Mouse (Mus musculus) spleen, adult 2 months (tissue): ENCODE data around the gene Fthl17a. TPM values are rescaled to one million over a fixed set of nuclear protein-coding genes. Genes with fewer than 3 reads are reported as not detected.

Experiments
- DNase-seq, 2 experiments: peaks; one replicate each; pipeline versions ENCODE4 v3.0.0 to v3.0.0-alpha.2; 2012 to 2021; ENCODE audit warnings: low spot score in 2 of 2, low read depth in 1 of 2
- H3K27ac ChIP-seq: fragments of 200-500 bp; 2 replicates; pipeline ENCODE4 v1.5.1; 2012; ENCODE audit warnings: low read length, inconsistent platforms; ENCODE audit not compliant: insufficient read depth
- H3K27me3 ChIP-seq: fragments of 200-500 bp; 2 replicates; pipeline ENCODE4 v1.6.1; 2012; ENCODE audit warnings: mild to moderate bottlenecking, moderate library complexity, low read length, inconsistent platforms; ENCODE audit not compliant: control insufficient read depth, insufficient read depth
- H3K36me3 ChIP-seq: fragments of 200-500 bp; 2 replicates; pipeline ENCODE4 v1.6.1; 2012; ENCODE audit warnings: mild to moderate bottlenecking, low read length, inconsistent platforms; ENCODE audit not compliant: control insufficient read depth, insufficient read depth
- H3K4me1 ChIP-seq: fragments of 200-500 bp; 2 replicates; pipeline ENCODE4 v1.6.1; 2011; ENCODE audit warnings: inconsistent platforms; ENCODE audit not compliant: control insufficient read depth, insufficient read depth, insufficient read length
- H3K4me3 ChIP-seq: fragments of 200-500 bp; 2 replicates; pipeline ENCODE4 v1.5.1; 2011; ENCODE audit warnings: mild to moderate bottlenecking, inconsistent platforms; ENCODE audit not compliant: insufficient read depth, insufficient read length; ENCODE audit errors: extremely low read depth
- CTCF ChIP-seq: fragments of 200-500 bp; IDR thresholded peaks from 2 replicates; pipeline ENCODE4 v1.5.1; 2011; ENCODE audit warnings: mild to moderate bottlenecking, inconsistent platforms; ENCODE audit not compliant: insufficient read depth, insufficient read length, insufficient replicate concordance; ENCODE audit errors: extremely low read depth
- POLR2A ChIP-seq: fragments of 200-500 bp; IDR thresholded peaks from 2 replicates; pipeline ENCODE4 v1.6.1; 2011; ENCODE audit warnings: low read depth, low read length, inconsistent platforms
- WGBS: fragments of 180-500 bp; shearing (Covaris S2); methylation state at CpG from one replicate; pipeline ENCODE4 v1.1.7; 2018; 5-methylcytosine and 5-hydroxymethylcytosine counted together
- polyA plus RNA-seq: library from polyadenylated mRNA; depleted of rRNA; stranded (reverse); fragments of >200 nt; gene quantifications from 2 replicates; pipeline ENCODE4 v1.2.3, GENCODE M21; 2012; rRNA removed

Fthl17a gene
- not detected in 2 replicates for polyA plus RNA-seq

DNA sequence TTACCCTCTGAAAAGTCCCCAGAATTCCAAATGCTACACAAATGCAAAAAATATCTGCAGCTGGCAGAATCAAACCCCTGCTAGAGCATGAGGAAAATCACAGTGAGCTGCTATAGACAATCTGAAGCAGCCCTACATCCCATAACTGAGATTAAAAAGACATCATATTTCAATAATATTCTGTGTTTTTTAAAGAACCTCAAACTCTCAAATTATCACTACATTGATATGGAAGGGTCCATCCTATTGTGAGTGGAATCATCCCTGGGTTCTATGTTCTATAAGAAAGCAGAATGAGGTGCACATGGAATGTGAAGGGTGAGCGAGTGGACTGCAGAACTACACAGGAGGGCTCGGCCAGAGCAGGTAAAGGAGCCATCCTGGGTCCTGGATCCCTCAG is at the start of gene Fthl17a:
Fthl17a (plus strand) TSS at position 301 of the 400 bp plus-strand sequence.
- H3K27ac ChIP-seq: no peak within 1 kb of the TSS
- no peaks in the 10 kb centered on the region for H3K27me3 ChIP-seq
- WGBS: 86% methylated on average over 2 of the region's 2 CpGs
- no peak within 1 kb of the TSS for H3K4me3 ChIP-seq
- TF ChIP-seq CTCF (no peak), POLR2A (no peak)
- no peak for DNase-seq
- no peaks in the 10 kb centered on the region for H3K36me3 ChIP-seq
- H3K4me1 ChIP-seq: no peaks in the 10 kb centered on the region

DNA sequence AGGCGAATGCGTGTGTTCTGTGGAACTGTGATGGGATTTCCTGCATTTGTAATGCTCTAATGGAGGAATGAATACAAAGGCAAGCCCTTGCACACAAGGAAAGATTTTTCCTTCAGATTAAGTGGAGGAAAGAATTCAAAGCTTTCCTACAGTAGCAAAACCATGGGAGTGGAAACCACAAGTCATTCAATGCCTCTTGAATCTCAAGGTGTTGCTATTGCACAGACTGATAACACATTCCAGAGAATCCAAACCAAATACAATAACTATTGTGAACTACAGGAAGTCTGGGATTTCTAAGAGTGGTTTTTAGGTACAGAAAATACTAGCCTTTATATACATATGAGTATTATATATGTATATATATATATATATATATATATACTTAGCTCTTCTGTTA is 42.5 kb upstream of the Fthl17a start:
- 95% methylated on average over 2 of the region's 2 CpGs for WGBS
- TF ChIP-seq CTCF: no peak
- TF ChIP-seq POLR2A: no peak
- DNase-seq: no peak

DNA sequence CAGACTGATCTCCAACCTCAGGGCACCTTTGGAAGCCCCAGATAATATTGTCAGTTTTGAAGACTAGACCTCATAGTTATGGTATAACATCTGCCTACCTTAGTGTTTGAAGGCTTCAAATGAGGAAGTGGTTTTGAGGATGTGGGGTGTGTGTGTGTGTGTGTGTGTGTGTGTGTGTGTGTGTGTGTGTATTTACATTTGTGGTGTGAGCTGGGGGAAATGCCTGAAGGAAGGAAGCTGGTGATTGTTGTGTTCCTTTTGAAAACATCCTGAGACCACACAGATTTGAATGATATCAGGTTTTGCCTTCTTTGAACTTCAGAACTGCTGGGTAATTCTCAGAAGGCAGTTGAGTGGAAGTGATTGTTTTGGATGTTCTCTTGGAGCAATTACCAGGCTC is 22.6 kb upstream of the Fthl17a start:
- TF ChIP-seq CTCF (no peak), POLR2A (no peak)
- DNase-seq: no peak
- Histone ChIP-seq H3K36me3 (no peaks in the 10 kb centered on the region), H3K27me3 (no peaks in the 10 kb centered on the region), H3K27ac (no peak overlapping the region), H3K4me1 (no peaks in the 10 kb centered on the region), H3K4me3 (no peak overlapping the region)

More for the DNA sequence above, 42.5 kb upstream of the Fthl17a start:
- no peaks in the 10 kb centered on the region for H3K4me1 ChIP-seq
- no peak overlapping the region for H3K4me3 ChIP-seq
- H3K27ac ChIP-seq: no peak overlapping the region
- no peaks in the 10 kb centered on the region for H3K27me3 ChIP-seq
- H3K36me3 ChIP-seq: no peaks in the 10 kb centered on the region

DNA sequence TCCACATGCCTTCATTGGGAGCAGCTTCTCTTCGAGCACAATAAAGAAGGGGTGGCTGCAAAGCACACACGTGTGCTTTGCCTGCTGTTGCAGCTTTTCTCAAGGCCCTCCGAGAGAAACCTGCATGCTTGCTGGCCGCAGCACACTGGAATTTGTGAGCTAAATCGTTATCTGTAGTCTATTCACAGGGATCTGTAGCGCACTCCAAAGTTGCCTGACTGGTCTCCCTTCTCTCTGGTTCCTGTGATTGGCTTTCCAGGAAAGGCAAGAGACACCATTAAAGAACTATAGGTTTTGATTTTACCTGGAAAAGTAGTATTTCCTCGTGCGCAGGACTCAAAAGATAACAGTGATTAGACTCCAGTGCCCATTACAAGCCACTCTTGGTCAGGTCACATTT is 22.3 kb downstream of the Fthl17a start:
- Histone ChIP-seq H3K27ac (no peak overlapping the region), H3K4me1 (no peaks in the 10 kb centered on the region), H3K27me3 (no peaks in the 10 kb centered on the region), H3K36me3 (no peaks in the 10 kb centered on the region), H3K4me3 (no peak overlapping the region)
- TF ChIP-seq CTCF (no peak), POLR2A (no peak)
- WGBS: 75% methylated on average over 8 of the region's 8 CpGs
- no peak for DNase-seq

DNA sequence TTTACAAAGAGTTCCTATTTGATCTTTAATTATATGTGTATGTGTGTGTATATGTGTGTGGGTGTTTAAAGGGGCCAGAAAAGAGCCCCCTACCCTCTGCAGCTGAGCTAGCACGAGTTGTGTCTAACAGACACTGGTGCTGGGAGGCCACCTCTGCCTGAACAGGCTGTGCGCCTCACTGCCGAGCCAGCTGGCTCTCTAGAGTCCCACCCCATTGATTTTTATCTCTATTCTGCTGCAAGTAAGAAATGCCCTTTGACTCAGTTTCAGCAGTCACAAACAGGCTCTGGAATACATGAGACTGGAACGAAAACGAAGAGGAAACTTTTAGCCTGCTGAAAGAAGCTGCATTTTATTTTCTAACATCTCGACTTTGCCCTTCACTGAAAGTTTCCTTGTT is 22.8 kb downstream of the Fthl17a start:
- H3K4me1 ChIP-seq: no peaks in the 10 kb centered on the region
- no peaks in the 10 kb centered on the region for H3K36me3 ChIP-seq
- no peak overlapping the region for H3K27ac ChIP-seq
- no peak for DNase-seq
- WGBS: 54% methylated on average over 6 of the region's 6 CpGs
- no peaks in the 10 kb centered on the region for H3K27me3 ChIP-seq
- no peak overlapping the region for H3K4me3 ChIP-seq
- TF ChIP-seq CTCF: no peak
- no peak for TF ChIP-seq POLR2A

DNA sequence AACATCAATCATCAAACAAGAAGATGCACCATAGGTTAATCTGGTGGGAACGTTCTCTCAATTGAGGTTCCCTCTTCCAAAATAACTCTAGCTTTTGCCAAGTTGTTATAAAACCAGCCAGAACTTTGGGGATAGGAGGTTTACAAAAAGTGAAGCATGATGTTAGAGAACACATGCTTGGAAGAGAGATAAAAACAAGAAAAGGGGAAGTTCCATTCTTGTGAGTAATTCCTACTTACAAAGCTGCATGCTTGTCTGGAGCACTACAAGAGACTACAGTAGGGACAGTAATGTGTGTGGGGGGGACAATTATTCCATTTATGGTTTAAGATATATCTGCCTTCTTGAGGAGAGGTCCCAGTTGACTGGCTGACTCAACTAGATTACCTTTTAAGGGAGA is 40.4 kb downstream of the Fthl17a start:
- no peaks in the 10 kb centered on the region for H3K36me3 ChIP-seq
- 53% methylated on average over 1 of the region's 1 CpGs for WGBS
- H3K4me3 ChIP-seq: no peak overlapping the region
- DNase-seq: no peak
- TF ChIP-seq POLR2A: no peak
- no peak for TF ChIP-seq CTCF
- no peaks in the 10 kb centered on the region for H3K4me1 ChIP-seq
- no peaks in the 10 kb centered on the region for H3K27me3 ChIP-seq
- no peak overlapping the region for H3K27ac ChIP-seq

DNA sequence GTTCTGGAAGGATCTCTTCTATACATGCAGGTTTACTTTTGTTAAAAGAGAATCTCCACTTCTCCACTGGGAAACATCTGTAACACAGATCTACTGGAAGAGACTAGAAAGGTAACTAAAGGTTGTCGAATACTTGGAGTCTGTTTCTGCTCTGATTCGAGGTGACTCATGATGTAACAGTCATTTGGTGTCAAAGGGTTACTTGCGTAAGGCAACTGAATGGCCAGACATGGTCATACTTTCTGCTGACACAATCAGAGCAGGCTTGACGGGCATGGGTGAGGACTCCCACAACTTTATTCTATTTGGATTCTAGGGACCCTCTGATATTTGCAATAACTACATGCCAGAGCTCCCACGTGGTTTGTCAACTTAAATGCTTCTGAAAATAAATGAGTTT is 43.3 kb downstream of the Fthl17a start:
- H3K27me3 ChIP-seq: no peaks in the 10 kb centered on the region
- no peaks in the 10 kb centered on the region for H3K4me1 ChIP-seq
- 54% methylated on average over 5 of the region's 5 CpGs for WGBS
- DNase-seq: no peak
- TF ChIP-seq CTCF (no peak), POLR2A (no peak)
- no peak overlapping the region for H3K4me3 ChIP-seq
- no peaks in the 10 kb centered on the region for H3K36me3 ChIP-seq
- H3K27ac ChIP-seq: no peak overlapping the region
